Mouse (Mus musculus): Measurements from ENCODE around the gene Alg6. TPM values are rescaled to one million over a fixed set of nuclear protein-coding genes. Genes with fewer than 3 reads are reported as not detected.

The Alg6 gene
- polyA plus RNA-seq, 1 experiment from 2014 or later = 9.8 TPM

GRCm38 (mm10) chr4:99752426-99752825 lies 37.0 kb downstream of the Alg6 start:
- no peak overlapping the region for H3K9ac ChIP-seq (replicated peaks)
- no peak for ATAC-seq (replicated peaks)
- H3K27ac ChIP-seq (replicated peaks) = no peak overlapping the region
- H3K36me3 ChIP-seq = no peaks in the 10 kb centered on the region
- H3K9me3 ChIP-seq = no peaks in the 10 kb centered on the region
- H3K4me2 ChIP-seq (replicated peaks) = no peak overlapping the region
- H3K4me3 ChIP-seq = no peak overlapping the region
- H3K27me3 ChIP-seq = no peaks in the 10 kb centered on the region
- 93% methylated on average over 5 of the region's 5 CpGs for WGBS
- H3K4me1 ChIP-seq = no peaks in the 10 kb centered on the region

GRCm38 (mm10) chr4:99766303-99766702 lies 50.8 kb downstream of the Alg6 start:
- 79% methylated on average over 5 of the region's 5 CpGs for WGBS
- no peaks in the 10 kb centered on the region for H3K9me3 ChIP-seq
- no peak overlapping the region for H3K4me3 ChIP-seq
- H3K4me1 ChIP-seq = no peaks in the 10 kb centered on the region
- no peaks in the 10 kb centered on the region for H3K27me3 ChIP-seq
- no peak overlapping the region for H3K27ac ChIP-seq (replicated peaks)
- no peak for ATAC-seq (replicated peaks)
- no peak overlapping the region for H3K9ac ChIP-seq (replicated peaks)
- no peak overlapping the region for H3K4me2 ChIP-seq (replicated peaks)
- H3K36me3 ChIP-seq = no peaks in the 10 kb centered on the region

GRCm38 (mm10) chr4:99766753-99767152 lies 51.3 kb downstream of the Alg6 start:
- Histone ChIP-seq H3K9me3 (no peaks in the 10 kb centered on the region), H3K4me1 (no peaks in the 10 kb centered on the region), H3K4me3 (no peak overlapping the region), H3K36me3 (no peaks in the 10 kb centered on the region), H3K27me3 (no peaks in the 10 kb centered on the region), H3K4me2 (replicated peaks) (no peak overlapping the region), H3K27ac (replicated peaks) (no peak overlapping the region), H3K9ac (replicated peaks) (no peak overlapping the region)
- peak; percentile 73 for ATAC-seq (replicated peaks)
- WGBS = 28% methylated on average over 1 of the region's 1 CpGs

- H3K36me3 ChIP-seq = no peaks in the 10 kb centered on the region
- no peaks in the 10 kb centered on the region for H3K9me3 ChIP-seq
- H3K27me3 ChIP-seq = no peaks in the 10 kb centered on the region
- no peak overlapping the region for H3K4me3 ChIP-seq
- H3K4me2 ChIP-seq (replicated peaks) = no peak overlapping the region
- no peak overlapping the region for H3K27ac ChIP-seq (replicated peaks)
- no peak overlapping the region for H3K9ac ChIP-seq (replicated peaks)
- no peaks in the 10 kb centered on the region for H3K4me1 ChIP-seq
- WGBS = 87% methylated on average over 5 of the region's 5 CpGs
- ATAC-seq (replicated peaks) = no peak
Observed at GRCm38 (mm10) chr4:99770555-99770954, 55.1 kb downstream of the Alg6 start.

- Histone ChIP-seq H3K27me3 (no peaks in the 10 kb centered on the region), H3K4me2 (replicated peaks) (no peak overlapping the region), H3K4me1 (no peaks in the 10 kb centered on the region), H3K36me3 (no peaks in the 10 kb centered on the region), H3K9ac (replicated peaks) (no peak overlapping the region), H3K9me3 (no peaks in the 10 kb centered on the region), H3K27ac (replicated peaks) (no peak overlapping the region), H3K4me3 (no peak overlapping the region)
- 77% methylated on average over 1 of the region's 1 CpGs for WGBS
- no peak for ATAC-seq (replicated peaks)
Observed at GRCm38 (mm10) chr4:99773041-99773440, 57.6 kb downstream of the Alg6 start.

- no peak overlapping the region for H3K9ac ChIP-seq (replicated peaks)
- H3K27me3 ChIP-seq = no peaks in the 10 kb centered on the region
- no peaks in the 10 kb centered on the region for H3K4me1 ChIP-seq
- WGBS = 97% methylated on average over 6 of the region's 6 CpGs
- no peaks in the 10 kb centered on the region for H3K36me3 ChIP-seq
- no peaks in the 10 kb centered on the region for H3K9me3 ChIP-seq
- H3K4me3 ChIP-seq = no peak overlapping the region
- ATAC-seq (replicated peaks) = no peak
- no peak overlapping the region for H3K4me2 ChIP-seq (replicated peaks)
- H3K27ac ChIP-seq (replicated peaks) = no peak overlapping the region
Observed at GRCm38 (mm10) chr4:99792365-99792764, 76.9 kb downstream of the Alg6 start.

Other genes with a start within 250 kb of the Alg6 start
- 0.11 TPM in 1 of 2 replicates, not detected in the other for gene Foxd3, start 59.4 kb upstream of the Alg6 start, polyA plus RNA-seq (2015; fragmentation: Nextera tagmentation; extraction: Ambion mirVana)
- gene Efcab7, start 113.5 kb downstream of the Alg6 start, polyA plus RNA-seq (2015; fragmentation: Nextera tagmentation; extraction: Ambion mirVana) = 20.8 and 22.5 TPM in 2 replicates
- gene Pgm1, start 213.8 kb downstream of the Alg6 start, polyA plus RNA-seq (2015; fragmentation: Nextera tagmentation; extraction: Ambion mirVana) = 36.0 and 42.3 TPM in 2 replicates
- 19.2 and 22.3 TPM in 2 replicates for gene Itgb3bp, start 214.1 kb downstream of the Alg6 start, polyA plus RNA-seq (2015; fragmentation: Nextera tagmentation; extraction: Ambion mirVana)